Mouse (Mus musculus): ENCODE results near the gene Krt35. TPM values are rescaled to one million over a fixed set of nuclear protein-coding genes. Genes with fewer than 3 reads are reported as not detected.

Gene Krt35
- polyA plus RNA-seq, 1 experiment from 2014 or later: not detected

DNA sequence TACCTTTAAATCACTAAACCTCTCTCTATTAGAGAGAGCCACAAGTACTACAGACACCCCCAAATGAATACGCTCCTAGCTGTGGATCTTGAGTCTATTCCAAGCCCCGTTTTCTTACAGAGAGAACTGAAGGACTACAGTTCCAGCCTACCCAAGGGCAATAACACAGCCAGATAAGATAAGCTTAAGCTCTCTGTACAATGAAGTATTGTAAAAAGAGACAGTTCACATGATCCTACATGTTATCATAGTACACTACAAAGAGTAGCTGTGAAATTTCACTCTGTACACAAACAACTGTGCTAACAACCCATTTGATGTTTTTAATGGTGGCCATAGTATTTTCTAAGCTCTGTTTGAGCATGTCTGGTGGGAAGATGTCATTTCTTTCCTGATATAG is 48.8 kb downstream of the Krt35 start:
- 90% methylated on average over 2 of the region's 2 CpGs for WGBS
- Histone ChIP-seq H3K27ac (ENCODE audit: low read depth, low read length) (no peak overlapping the region), H3K4me1 (replicated peaks; ENCODE audit: control insufficient read depth, insufficient read depth, low read length) (no peaks in the 10 kb centered on the region), H3K4me2 (ENCODE audit: low read depth, low read length, severe bottlenecking) (no peak overlapping the region), H3K9ac (ENCODE audit: low read length) (no peak overlapping the region), H3K4me3 (ENCODE audit: low read depth, low read length) (no peak overlapping the region), H3K27me3 (ENCODE audit: control insufficient read depth, insufficient read depth, low read length) (no peaks in the 10 kb centered on the region), H3K9me3 (ENCODE audit: control insufficient read depth, low read length) (no peaks in the 10 kb centered on the region), H3K36me3 (ENCODE audit: control insufficient read depth, insufficient read depth, low read length) (no peaks in the 10 kb centered on the region)
- no peak for ATAC-seq (replicated peaks; ENCODE audit: low FRiP score)
- no peak for DNase-seq (ENCODE audit: low spot score)

DNA sequence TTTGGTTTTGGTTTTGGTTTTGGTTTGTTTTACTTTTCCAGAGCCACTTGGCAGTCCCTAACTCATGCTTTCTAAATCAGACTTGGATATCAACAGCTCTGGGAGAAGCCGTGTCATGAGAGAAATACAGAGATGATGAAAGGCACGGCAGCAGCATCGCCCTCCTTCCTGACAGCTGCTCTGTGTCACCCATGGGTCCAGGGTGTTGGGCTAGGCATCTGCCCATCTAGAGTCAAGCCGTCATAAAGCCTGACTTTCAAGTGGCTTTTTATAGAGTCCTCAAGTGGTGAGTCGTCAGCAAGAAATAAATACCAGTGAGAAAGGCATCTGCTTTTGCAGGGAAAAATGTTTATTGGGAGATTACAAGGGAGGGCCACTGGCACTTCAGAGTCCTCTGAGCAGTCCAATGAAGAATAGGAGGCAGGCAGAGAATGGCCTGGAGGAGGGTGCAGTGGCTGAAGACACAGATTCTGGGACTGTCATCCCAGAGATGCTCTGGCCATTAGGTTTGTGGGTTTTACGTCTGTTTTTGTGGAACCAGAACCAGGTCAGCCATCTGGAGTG is 49.7 kb downstream of the Krt35 start:
- Histone ChIP-seq H3K4me2 (ENCODE audit: low read depth, low read length, severe bottlenecking) (no peak overlapping the region), H3K27ac (ENCODE audit: low read depth, low read length) (no peak overlapping the region), H3K9me3 (ENCODE audit: control insufficient read depth, low read length) (no peaks in the 10 kb centered on the region), H3K9ac (ENCODE audit: low read length) (no peak overlapping the region), H3K4me1 (replicated peaks; ENCODE audit: control insufficient read depth, insufficient read depth, low read length) (no peaks in the 10 kb centered on the region), H3K4me3 (ENCODE audit: low read depth, low read length) (no peak overlapping the region), H3K36me3 (ENCODE audit: control insufficient read depth, insufficient read depth, low read length) (no peaks in the 10 kb centered on the region), H3K27me3 (ENCODE audit: control insufficient read depth, insufficient read depth, low read length) (no peaks in the 10 kb centered on the region)
- ATAC-seq (replicated peaks; ENCODE audit: low FRiP score) (no peak), DNase-seq (ENCODE audit: low spot score) (no peak)
- 87% methylated on average over 6 of the region's 6 CpGs for WGBS

Other genes starting within 250 kb of the Krt35 start
- gene Krtap4-16, start 244.6 kb downstream of the Krt35 start, polyA plus RNA-seq (2014; fragmentation: Nextera tagmentation; extraction: Ambion mirVana): not detected in 2 replicates
- not detected in 2 replicates for gene Gm11568, start 238.3 kb downstream of the Krt35 start, polyA plus RNA-seq (2014; fragmentation: Nextera tagmentation; extraction: Ambion mirVana)
- gene Gm11559, start 231.8 kb downstream of the Krt35 start, polyA plus RNA-seq (2014; fragmentation: Nextera tagmentation; extraction: Ambion mirVana): not detected in 2 replicates
- not detected in 2 replicates for gene Krtap9-1, start 222.9 kb downstream of the Krt35 start, polyA plus RNA-seq (2014; fragmentation: Nextera tagmentation; extraction: Ambion mirVana)
- gene Gm11567, start 217.1 kb downstream of the Krt35 start, polyA plus RNA-seq (2014; fragmentation: Nextera tagmentation; extraction: Ambion mirVana): not detected in 2 replicates
- gene Krtap31-1, start 188.3 kb downstream of the Krt35 start, polyA plus RNA-seq (2014; fragmentation: Nextera tagmentation; extraction: Ambion mirVana): not detected in 2 replicates
- gene Gm11565, start 181.5 kb downstream of the Krt35 start, polyA plus RNA-seq (2014; fragmentation: Nextera tagmentation; extraction: Ambion mirVana): not detected in 2 replicates
- not detected in 2 replicates for gene Krtap31-2, start 159.9 kb downstream of the Krt35 start, polyA plus RNA-seq (2014; fragmentation: Nextera tagmentation; extraction: Ambion mirVana)
- gene Krtap9-5, start 147.8 kb downstream of the Krt35 start, polyA plus RNA-seq (2014; fragmentation: Nextera tagmentation; extraction: Ambion mirVana): not detected in 2 replicates
- gene Krtap29-1, start 117.2 kb downstream of the Krt35 start, polyA plus RNA-seq (2014; fragmentation: Nextera tagmentation; extraction: Ambion mirVana): not detected in 2 replicates
- gene Krtap16-1, start 109.6 kb downstream of the Krt35 start, polyA plus RNA-seq (2014; fragmentation: Nextera tagmentation; extraction: Ambion mirVana): not detected in 2 replicates
- gene Krtap17-1, start 102.2 kb downstream of the Krt35 start, polyA plus RNA-seq (2014; fragmentation: Nextera tagmentation; extraction: Ambion mirVana): not detected in 2 replicates
- gene Krt33a, start 80.0 kb downstream of the Krt35 start, polyA plus RNA-seq (2014; fragmentation: Nextera tagmentation; extraction: Ambion mirVana): not detected in 2 replicates
- gene Krt33b, start 66.4 kb downstream of the Krt35 start, polyA plus RNA-seq (2014; fragmentation: Nextera tagmentation; extraction: Ambion mirVana): not detected in 2 replicates
- gene Krt34, start 54.7 kb downstream of the Krt35 start, polyA plus RNA-seq (2014; fragmentation: Nextera tagmentation; extraction: Ambion mirVana): not detected in 2 replicates
- gene Krt31, start 45.7 kb downstream of the Krt35 start, polyA plus RNA-seq (2014; fragmentation: Nextera tagmentation; extraction: Ambion mirVana): not detected in 2 replicates
- gene Krt32, start 8.0 kb downstream of the Krt35 start, polyA plus RNA-seq (2014; fragmentation: Nextera tagmentation; extraction: Ambion mirVana): not detected in 2 replicates
- not detected in 2 replicates for gene Krt36, start 9.4 kb upstream of the Krt35 start, polyA plus RNA-seq (2014; fragmentation: Nextera tagmentation; extraction: Ambion mirVana)
- not detected in 2 replicates for gene Krt13, start 25.3 kb upstream of the Krt35 start, polyA plus RNA-seq (2014; fragmentation: Nextera tagmentation; extraction: Ambion mirVana)
- 0.90 and 1.2 TPM in 2 replicates for gene Krt15, start 39.7 kb upstream of the Krt35 start, polyA plus RNA-seq (2014; fragmentation: Nextera tagmentation; extraction: Ambion mirVana)
- gene Krt19, start 52.4 kb upstream of the Krt35 start, polyA plus RNA-seq (2014; fragmentation: Nextera tagmentation; extraction: Ambion mirVana): 3.0 and 4.0 TPM in 2 replicates
- gene Krt9, start 97.0 kb upstream of the Krt35 start, polyA plus RNA-seq (2014; fragmentation: Nextera tagmentation; extraction: Ambion mirVana): not detected in 2 replicates
- gene Krt14, start 111.3 kb upstream of the Krt35 start, polyA plus RNA-seq (2014; fragmentation: Nextera tagmentation; extraction: Ambion mirVana): 1.6 and 1.7 TPM in 2 replicates
- not detected in 2 replicates for gene Krt16, start 152.7 kb upstream of the Krt35 start, polyA plus RNA-seq (2014; fragmentation: Nextera tagmentation; extraction: Ambion mirVana)
- not detected in 2 replicates for gene Krt17, start 164.8 kb upstream of the Krt35 start, polyA plus RNA-seq (2014; fragmentation: Nextera tagmentation; extraction: Ambion mirVana)
- not detected in 2 replicates for gene Krt42, start 173.6 kb upstream of the Krt35 start, polyA plus RNA-seq (2014; fragmentation: Nextera tagmentation; extraction: Ambion mirVana)
- gene Eif1, start 223.6 kb upstream of the Krt35 start, polyA plus RNA-seq (2014; fragmentation: Nextera tagmentation; extraction: Ambion mirVana): 1,675 and 1,791 TPM in 2 replicates
- gene Gast, start 238.2 kb upstream of the Krt35 start, polyA plus RNA-seq (2014; fragmentation: Nextera tagmentation; extraction: Ambion mirVana): 0.69 and 0.79 TPM in 2 replicates

Measured in forebrain, embryonic 11.5 days (tissue).